Mouse (Mus musculus): ENCODE results near the gene Gk5. TPM values are rescaled to one million over a fixed set of nuclear protein-coding genes. Genes with fewer than 3 reads are reported as not detected.

Gk5 gene
- total RNA-seq, 1 experiment from 2014 or later: 1.9 TPM

- ATAC-seq (replicated peaks in 1 of 2; ENCODE audit: insufficient read depth in 1 of 2, low FRiP score in 2 of 2, low TSS enrichment in 1 of 2, low read depth in 1 of 2, poor library complexity in 2 of 2, severe bottlenecking in 2 of 2): no peak
Observed at GRCm38 (mm10) chr9:96197806-96198205, 78.6 kb downstream of the Gk5 start.

GRCm38 (mm10) chr9:96203663-96204062 is 84.5 kb downstream of the Gk5 start:
- no peak for ATAC-seq (replicated peaks in 1 of 2; ENCODE audit: insufficient read depth in 1 of 2, low FRiP score in 2 of 2, low TSS enrichment in 1 of 2, low read depth in 1 of 2, poor library complexity in 2 of 2, severe bottlenecking in 2 of 2)

- no peak for ATAC-seq (replicated peaks in 1 of 2; ENCODE audit: insufficient read depth in 1 of 2, low FRiP score in 2 of 2, low TSS enrichment in 1 of 2, low read depth in 1 of 2, poor library complexity in 2 of 2, severe bottlenecking in 2 of 2)
Observed at GRCm38 (mm10) chr9:96207428-96207827, 88.3 kb downstream of the Gk5 start.

GRCm38 (mm10) chr9:96213036-96213645 is 94.0 kb downstream of the Gk5 start:
- ATAC-seq (replicated peaks in 1 of 2; ENCODE audit: insufficient read depth in 1 of 2, low FRiP score in 2 of 2, low TSS enrichment in 1 of 2, low read depth in 1 of 2, poor library complexity in 2 of 2, severe bottlenecking in 2 of 2): no peak

GRCm38 (mm10) chr9:96214171-96214570 is 95.0 kb downstream of the Gk5 start:
- ATAC-seq (replicated peaks in 1 of 2; ENCODE audit: insufficient read depth in 1 of 2, low FRiP score in 2 of 2, low TSS enrichment in 1 of 2, low read depth in 1 of 2, poor library complexity in 2 of 2, severe bottlenecking in 2 of 2): no peak

GRCm38 (mm10) chr9:96217299-96217698 is 98.1 kb downstream of the Gk5 start:
- no peak for ATAC-seq (replicated peaks in 1 of 2; ENCODE audit: insufficient read depth in 1 of 2, low FRiP score in 2 of 2, low TSS enrichment in 1 of 2, low read depth in 1 of 2, poor library complexity in 2 of 2, severe bottlenecking in 2 of 2)

DNA sequence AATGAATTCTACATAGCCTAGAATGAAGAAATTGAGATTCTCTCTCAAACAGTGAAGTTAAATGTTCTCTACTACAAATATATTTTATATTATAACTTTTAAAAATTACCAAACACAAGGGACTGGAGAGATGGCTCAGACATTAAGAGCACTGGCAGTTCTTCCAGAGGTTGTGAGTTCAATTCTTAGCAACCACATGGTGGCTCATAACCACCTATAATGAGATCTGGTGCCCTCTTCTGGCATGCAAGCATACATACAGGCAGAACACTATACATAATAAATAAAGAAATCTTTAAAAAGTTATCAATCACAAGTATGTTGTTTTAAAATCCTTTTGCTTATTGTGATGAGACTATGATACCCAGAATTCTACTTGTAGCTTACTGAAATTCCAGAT is 98.6 kb downstream of the Gk5 start:
- no peak for ATAC-seq (replicated peaks in 1 of 2; ENCODE audit: insufficient read depth in 1 of 2, low FRiP score in 2 of 2, low TSS enrichment in 1 of 2, low read depth in 1 of 2, poor library complexity in 2 of 2, severe bottlenecking in 2 of 2)

GRCm38 (mm10) chr9:96219114-96219669 is 100.0 kb downstream of the Gk5 start:
- ATAC-seq (replicated peaks in 1 of 2; ENCODE audit: insufficient read depth in 1 of 2, low FRiP score in 2 of 2, low TSS enrichment in 1 of 2, low read depth in 1 of 2, poor library complexity in 2 of 2, severe bottlenecking in 2 of 2): no peak

DNA sequence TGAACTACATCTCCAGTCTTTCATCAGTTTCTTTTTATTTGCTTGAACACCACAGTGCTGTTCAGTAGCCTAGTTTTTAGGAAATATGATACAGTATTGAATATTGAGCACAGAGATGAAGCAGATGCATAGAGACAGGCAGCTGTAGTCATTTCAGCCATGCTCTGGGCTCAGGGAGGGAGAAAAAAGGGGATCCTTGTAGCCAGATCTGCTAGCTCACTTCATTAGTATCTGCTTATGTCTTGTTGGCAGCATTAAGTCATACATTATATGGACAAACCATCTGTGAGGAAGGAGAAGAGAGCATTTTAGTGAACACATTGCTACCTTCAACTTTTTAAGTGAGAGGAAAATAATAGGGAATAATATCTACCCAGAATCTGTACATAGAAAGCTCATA is 101.3 kb downstream of the Gk5 start:
- no peak for ATAC-seq (replicated peaks in 1 of 2; ENCODE audit: insufficient read depth in 1 of 2, low FRiP score in 2 of 2, low TSS enrichment in 1 of 2, low read depth in 1 of 2, poor library complexity in 2 of 2, severe bottlenecking in 2 of 2)

GRCm38 (mm10) chr9:96223302-96223701 is 104.1 kb downstream of the Gk5 start:
- no peak for ATAC-seq (replicated peaks in 1 of 2; ENCODE audit: insufficient read depth in 1 of 2, low FRiP score in 2 of 2, low TSS enrichment in 1 of 2, low read depth in 1 of 2, poor library complexity in 2 of 2, severe bottlenecking in 2 of 2)

GRCm38 (mm10) chr9:96228285-96228684 is 109.1 kb downstream of the Gk5 start:
- ATAC-seq (replicated peaks in 1 of 2; ENCODE audit: insufficient read depth in 1 of 2, low FRiP score in 2 of 2, low TSS enrichment in 1 of 2, low read depth in 1 of 2, poor library complexity in 2 of 2, severe bottlenecking in 2 of 2): no peak

- no peak for ATAC-seq (replicated peaks in 1 of 2; ENCODE audit: insufficient read depth in 1 of 2, low FRiP score in 2 of 2, low TSS enrichment in 1 of 2, low read depth in 1 of 2, poor library complexity in 2 of 2, severe bottlenecking in 2 of 2)
Observed at GRCm38 (mm10) chr9:96230271-96230670, 111.1 kb downstream of the Gk5 start.

Other genes with a start within 250 kb of the Gk5 start
- gene Xrn1, start 164.6 kb upstream of the Gk5 start, total RNA-seq (2017): 35.5 and 36.7 TPM in 2 replicates
- 49.8 and 65.7 TPM in 2 replicates for gene Tfdp2, start 76.9 kb downstream of the Gk5 start, total RNA-seq (2017)
- 100 and 146 TPM in 2 replicates for gene Atp1b3, start 245.1 kb downstream of the Gk5 start, total RNA-seq (2017)